Mouse (Mus musculus) liver, embryonic 14.5 days (tissue): Measurements from ENCODE around the gene Cercam. TPM values are rescaled to one million over a fixed set of nuclear protein-coding genes. Genes with fewer than 3 reads are reported as not detected.

Experiments
- ATAC-seq: fragments of 200-750 bp; cut with Nextera tagmentation; 2 replicates; pipeline ENCODE4 v1.8.0; 2017; ENCODE audit warnings: moderate number of reproducible peaks, mild to moderate bottlenecking, moderate library complexity; ENCODE audit not compliant: insufficient read depth
- DNase-seq, 3 experiments: peaks; one replicate each; pipeline ENCODE4 v3.0.0-alpha.2; 2012 to 2013; ENCODE audit warnings: low read depth in 3 of 3, low spot score in 3 of 3
- H3K27ac ChIP-seq: fragments of 300-500 bp; sonication (generic); 2 replicates; pipeline ENCODE4 v1.5.1; 2014; ENCODE audit warnings: moderate library complexity, mild to moderate bottlenecking, control low read depth, inconsistent platforms
- H3K27me3 ChIP-seq: fragments of 300-500 bp; sonication (generic); 2 replicates; pipeline ENCODE4 v1.6.1; 2014; ENCODE audit warnings: mild to moderate bottlenecking, low read length, moderate library complexity; ENCODE audit not compliant: control insufficient read depth, insufficient read depth
- H3K36me3 ChIP-seq: fragments of 300-500 bp; sonication (generic); replicated peaks from 2 replicates; pipeline ENCODE4 v1.6.1; 2014; ENCODE audit warnings: low read depth; ENCODE audit not compliant: control insufficient read depth, insufficient read depth
- H3K4me1 ChIP-seq, 2 experiments: fragments of 200-500 bp in 1 of 2; fragments of 300-500 bp in 1 of 2; sonication (generic) in 1 of 2; replicated peaks; 2 replicates each; pipeline ENCODE4 v1.6.1; 2012 to 2014; ENCODE audit warnings: antibody characterized with exemption in 1 of 2, inconsistent platforms in 1 of 2, low read length in 1 of 2; ENCODE audit not compliant: control insufficient read depth in 2 of 2, insufficient read depth in 2 of 2
- H3K4me2 ChIP-seq: fragments of 300-500 bp; sonication (generic); 2 replicates; pipeline ENCODE4 v1.6.1; 2014; ENCODE audit warnings: low read depth, mild to moderate bottlenecking, control low read depth, moderate library complexity
- H3K4me3 ChIP-seq, 2 experiments: fragments of 200-500 bp in 1 of 2; fragments of 300-500 bp in 1 of 2; sonication (generic) in 1 of 2; 2 replicates each; pipeline ENCODE4 v1.5.1; 2012 to 2014; ENCODE audit warnings: low read depth in 2 of 2, low read length in 2 of 2, mild to moderate bottlenecking in 2 of 2, control low read depth in 1 of 2, inconsistent platforms in 1 of 2, moderate library complexity in 1 of 2; ENCODE audit not compliant: insufficient read depth in 1 of 2
- H3K9ac ChIP-seq: fragments of 300-500 bp; sonication (generic); replicated peaks from 2 replicates; pipeline ENCODE4 v1.6.1; 2014; ENCODE audit warnings: mild to moderate bottlenecking, control low read depth, moderate library complexity
- H3K9me3 ChIP-seq: fragments of 300-500 bp; sonication (generic); 2 replicates; pipeline ENCODE4 v1.6.1; 2016; ENCODE audit warnings: low read length, mixed read lengths; ENCODE audit not compliant: control insufficient read depth
- CTCF ChIP-seq: IDR thresholded peaks from 2 replicates; pipeline ENCODE4 v1.5.1; 2016; ENCODE audit warnings: antibody characterized with exemption, low read depth, control low read depth
- EP300 ChIP-seq: IDR thresholded peaks from 2 replicates; pipeline ENCODE4 v1.6.1; 2016; ENCODE audit warnings: antibody characterized with exemption, low read depth
- WGBS: fragments of 180-500 bp; shearing (Covaris S2); extraction: QIAGEN DNeasy Blood & Tissue Kit; methylation state at CpG from one replicate; pipeline ENCODE4 v1.1.7; 2014; ENCODE audit not compliant: insufficient replicate concordance; 5-methylcytosine and 5-hydroxymethylcytosine counted together
- polyA plus RNA-seq, 2 experiments: library from polyadenylated mRNA; depleted of rRNA in 1 of 2; stranded (reverse) in 1 of 2; unstranded in 1 of 2; fragments of >200 nt; fragmentation: Nextera tagmentation in 1 of 2; extraction: Ambion mirVana in 1 of 2; gene quantifications; 2 replicates each; pipeline versions ENCODE4 v1.2.1 to v1.2.3; 2012 to 2014

The Cercam gene
- polyA plus RNA-seq, 2 experiments, result 16.6 to 20.1 TPM

DNA sequence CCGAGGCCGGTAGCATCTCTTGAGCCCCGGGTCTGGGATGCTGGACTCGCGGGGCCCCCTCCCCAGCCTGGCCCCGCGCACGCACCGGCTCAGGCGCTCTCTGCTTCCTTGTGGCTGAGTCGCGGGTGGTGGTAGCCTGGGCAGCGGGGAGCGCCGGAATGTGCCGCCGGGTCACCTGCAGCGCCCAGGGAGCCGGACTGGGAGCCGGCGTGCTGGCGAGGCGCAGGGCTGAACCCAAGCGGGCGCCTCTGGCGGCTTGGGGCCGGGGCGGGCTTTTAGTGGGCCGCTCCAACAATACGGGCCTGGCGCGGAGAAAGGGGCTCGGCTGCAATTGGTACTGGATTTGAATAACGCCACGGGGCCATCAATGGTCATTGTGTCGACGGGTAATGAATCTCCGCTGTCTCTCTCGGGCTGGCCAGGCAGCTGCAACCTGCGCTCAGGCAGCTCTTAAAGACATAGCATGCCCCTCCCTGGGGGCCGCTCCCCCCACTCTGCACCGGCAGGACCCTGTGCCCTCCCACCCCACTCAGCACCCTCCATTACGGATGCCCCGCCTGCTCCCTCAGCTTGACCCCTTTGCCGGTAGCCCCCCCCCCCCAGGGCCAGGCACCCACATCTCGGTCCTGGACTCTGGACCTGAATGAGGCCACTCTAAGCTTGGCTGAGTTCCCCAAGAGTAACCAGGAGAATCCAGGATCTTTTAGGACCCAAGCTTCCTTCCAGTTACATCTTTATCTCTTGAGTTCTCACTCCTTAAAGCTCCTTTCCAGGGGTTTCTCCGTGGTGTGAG is 22.7 kb upstream of the Cercam start:
- 35% methylated on average over 47 of the region's 47 CpGs for WGBS
- H3K4me3 ChIP-seq, result no peak overlapping the region

DNA sequence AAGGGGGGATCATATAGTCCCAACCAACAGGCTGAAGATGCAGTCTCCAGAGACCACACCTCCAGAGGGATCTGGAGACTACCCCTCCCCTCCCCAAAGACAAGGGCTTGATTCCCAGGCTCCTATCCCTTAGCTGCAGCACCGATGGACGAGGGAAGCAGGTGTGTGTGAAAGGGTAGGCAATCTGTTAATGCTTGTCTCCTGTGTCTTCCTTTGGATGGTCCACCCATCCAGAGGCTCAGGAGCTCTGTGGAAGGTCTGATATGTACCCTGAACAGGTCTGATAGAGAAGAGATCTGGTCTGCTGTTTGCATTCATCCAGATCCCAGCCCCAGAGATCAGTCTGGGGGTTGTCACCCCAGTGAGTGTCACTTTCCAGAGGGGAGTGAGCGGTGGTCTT is 22.1 kb upstream of the Cercam start:
- Histone ChIP-seq H3K4me1 (no peaks in the 10 kb centered on the region), H3K9ac (no peak overlapping the region), H3K4me3 (no peak overlapping the region), H3K4me2 (no peak overlapping the region), H3K36me3 (no peaks in the 10 kb centered on the region), H3K27me3 (peaks cover 19% of the 10 kb centered on the region), H3K27ac (no peak overlapping the region), H3K9me3 (no peaks in the 10 kb centered on the region)
- WGBS, result 43% methylated on average over 3 of the region's 3 CpGs
- no peak for DNase-seq
- TF ChIP-seq EP300, result no peak
- TF ChIP-seq CTCF, result no peak
- no peak for ATAC-seq

More for the DNA sequence above, 22.7 kb upstream of the Cercam start:
- no peak overlapping the region for H3K9ac ChIP-seq
- peaks cover 19% of the 10 kb centered on the region for H3K27me3 ChIP-seq
- H3K36me3 ChIP-seq, result no peaks in the 10 kb centered on the region
- H3K9me3 ChIP-seq, result no peaks in the 10 kb centered on the region
- ATAC-seq, result no peak
- no peak for DNase-seq
- no peaks in the 10 kb centered on the region for H3K4me1 ChIP-seq
- no peak overlapping the region for H3K4me2 ChIP-seq
- no peak overlapping the region for H3K27ac ChIP-seq
- TF ChIP-seq EP300 (no peak), CTCF (no peak)

DNA sequence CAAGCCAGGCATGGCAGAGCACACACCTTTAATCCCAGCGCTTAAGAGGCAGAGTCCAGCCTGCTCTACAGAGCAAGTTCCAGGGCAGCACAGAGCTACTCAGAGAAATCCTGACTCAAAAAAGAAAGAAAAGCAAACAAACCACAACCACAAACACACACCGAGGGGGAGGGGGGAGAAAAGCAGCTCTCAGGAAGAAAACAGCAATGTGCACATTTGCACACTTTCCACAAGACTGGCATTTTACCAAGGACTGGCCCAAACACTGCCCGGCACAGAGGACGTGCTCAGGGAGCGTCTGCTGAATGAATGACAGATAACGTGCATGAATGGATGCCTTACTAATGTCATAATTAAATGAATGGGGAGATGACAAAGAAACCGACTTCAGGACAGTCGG is 19.9 kb upstream of the Cercam start:
- Histone ChIP-seq H3K36me3 (no peaks in the 10 kb centered on the region), H3K4me1 (no peaks in the 10 kb centered on the region), H3K27ac (no peak overlapping the region), H3K9ac (no peak overlapping the region), H3K9me3 (no peaks in the 10 kb centered on the region), H3K4me3 (no peak overlapping the region), H3K27me3 (peaks cover 19% of the 10 kb centered on the region), H3K4me2 (no peak overlapping the region)
- 56% methylated on average over 8 of the region's 8 CpGs for WGBS
- DNase-seq (no peak), ATAC-seq (no peak)
- no peak for TF ChIP-seq EP300
- TF ChIP-seq CTCF, result no peak

DNA sequence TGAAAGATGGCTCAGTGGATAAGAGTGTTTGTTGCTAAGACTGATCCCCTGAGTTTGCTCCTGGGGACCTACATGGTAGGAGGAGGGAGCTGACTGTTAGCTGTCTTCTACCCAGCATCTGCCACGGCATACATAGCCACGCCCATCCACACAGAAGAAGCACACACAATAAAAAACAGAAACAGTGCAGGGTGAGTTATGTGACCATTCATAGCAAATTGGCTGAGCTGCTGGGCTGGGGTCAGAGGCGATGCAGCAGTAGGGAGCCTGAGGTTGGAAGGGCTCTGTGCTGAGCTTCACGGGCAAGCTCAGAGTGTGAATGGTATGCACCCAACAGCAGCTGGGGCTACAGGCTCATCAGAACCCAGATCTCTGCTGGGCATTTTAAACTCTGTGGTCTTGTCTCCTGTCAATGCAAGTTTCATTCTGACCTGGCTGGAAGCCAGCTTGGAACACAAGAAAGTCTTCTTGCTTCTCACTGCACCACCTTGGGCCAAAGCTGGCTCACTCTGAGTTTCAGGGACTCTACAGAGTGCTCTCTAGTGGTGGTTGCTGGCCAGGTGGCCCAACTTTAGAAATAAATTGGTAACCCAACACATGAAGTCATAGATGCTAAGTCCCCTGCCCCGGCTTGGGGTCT is 19.0 kb upstream of the Cercam start:
- no peaks in the 10 kb centered on the region for H3K9me3 ChIP-seq
- no peak overlapping the region for H3K4me3 ChIP-seq
- no peak overlapping the region for H3K9ac ChIP-seq
- H3K36me3 ChIP-seq, result no peaks in the 10 kb centered on the region
- 42% methylated on average over 5 of the region's 5 CpGs for WGBS
- H3K27me3 ChIP-seq, result peaks cover 13% of the 10 kb centered on the region
- no peak; the same call in 1 of the 2 replicates for TF ChIP-seq CTCF
- TF ChIP-seq EP300, result no peak
- DNase-seq (no peak), ATAC-seq (no peak)
- H3K4me2 ChIP-seq, result no peak overlapping the region
- H3K4me1 ChIP-seq, result no peaks in the 10 kb centered on the region
- no peak overlapping the region for H3K27ac ChIP-seq

DNA sequence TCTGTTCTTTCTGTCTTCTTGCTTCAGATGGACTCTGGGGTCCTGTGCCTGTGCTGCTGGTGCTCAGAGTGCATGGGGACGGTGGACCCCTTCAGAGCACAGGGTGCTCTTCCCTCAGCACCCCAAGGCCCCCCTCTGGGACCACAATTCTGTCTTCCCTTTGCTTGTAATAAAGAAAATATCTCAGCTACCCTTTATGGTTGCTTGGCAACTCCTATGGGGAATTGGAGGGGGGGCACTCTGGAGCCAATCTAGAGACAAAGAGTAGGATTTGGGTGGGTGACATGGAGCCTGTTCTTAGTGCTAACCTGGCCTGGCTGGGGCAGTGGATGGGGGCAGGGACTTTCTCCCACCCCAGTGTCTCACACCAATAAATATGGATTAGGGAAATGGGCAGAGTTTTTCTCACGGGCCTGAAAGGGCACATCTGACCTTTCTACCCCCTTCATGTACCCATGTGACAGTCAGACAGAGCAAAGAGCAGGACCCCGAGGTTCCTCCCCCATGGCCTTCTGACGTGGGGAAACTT is 15.9 kb upstream of the Cercam start:
- H3K4me2 ChIP-seq, result no peak overlapping the region
- H3K27ac ChIP-seq, result no peak overlapping the region
- no peaks in the 10 kb centered on the region for H3K4me1 ChIP-seq
- no peaks in the 10 kb centered on the region for H3K36me3 ChIP-seq
- H3K9ac ChIP-seq, result no peak overlapping the region
- H3K9me3 ChIP-seq, result no peaks in the 10 kb centered on the region
- no peaks in the 10 kb centered on the region for H3K27me3 ChIP-seq
- H3K4me3 ChIP-seq, result no peak overlapping the region
- no peak for ATAC-seq
- no peak for TF ChIP-seq EP300
- TF ChIP-seq CTCF, result no peak
- DNase-seq, result no peak
- 42% methylated on average over 4 of the region's 4 CpGs for WGBS
